In genomic region chr19:46527632-46528528, GRCm38 (mm10) we compare ENCODE assay signal across 8 mouse cellular contexts. TPM values are rescaled to one million over a fixed set of nuclear protein-coding genes. Genes with fewer than 3 reads are reported as not detected.
DNase-seq lines count a peak whose midpoint lies in the region; ATAC-seq and TF ChIP-seq lines count a peak whose summit lies in the region.

No protein-coding gene starts in this region.

- TF ChIP-seq CTCF in lung, adult 2 months (IDR thresholded peaks at IDR 0.05; ENCODE audit: insufficient read depth, low read length): no peak
- no peak for TF ChIP-seq CTCF in olfactory bulb, adult 2 months (IDR thresholded peaks at IDR 0.05; ENCODE audit: insufficient read depth, low read depth, low read length)

- ATAC-seq in lung, embryonic 16.5 days (ENCODE audit: low read depth): no peak
- ATAC-seq in forebrain, embryonic 13.5 days: no peak

- H3K36me3 ChIP-seq in lung, embryonic 16.5 days (ENCODE audit: control insufficient read depth, insufficient read depth, low read length): no peaks in the 10 kb centered on the region
- H3K36me3 ChIP-seq in forebrain, embryonic 13.5 days (ENCODE audit: poor library complexity, severe bottlenecking): no peaks in the 10 kb centered on the region

- peak overlapping the region; percentile 61; the same call in 1 of the 2 replicates for H3K9ac ChIP-seq in lung, embryonic 16.5 days (ENCODE audit: low read length)
- H3K9ac ChIP-seq in forebrain, embryonic 13.5 days: peak overlapping the region; percentile 61

- peak overlapping the region; percentile 63 for H3K4me2 ChIP-seq in lung, embryonic 16.5 days (ENCODE audit: low read depth, low read length)
- H3K4me2 ChIP-seq in forebrain, embryonic 13.5 days: peak overlapping the region; percentile 69

- peak overlapping the region; percentile 32 for H3K4me3 ChIP-seq in lung, embryonic 16.5 days (ENCODE audit: low read length)
- no peak overlapping the region for H3K4me3 ChIP-seq in lung, adult 2 months (replicated peaks; ENCODE audit: extremely low read depth, low read depth, low read length)
- peak overlapping the region; percentile 32 for H3K4me3 ChIP-seq in forebrain, embryonic 13.5 days
- peak overlapping the region; percentile 35 for H3K4me3 ChIP-seq in olfactory bulb, adult 2 months (ENCODE audit: insufficient read depth, low read depth, low read length)

- no peak for DNase-seq in lung, adult 2 months
- DNase-seq in kidney, postnatal 14 days: peak; percentile 13
- no peak for DNase-seq in gastrocnemius, adult 18-20 months (ENCODE audit: low spot score)
- DNase-seq in ovary, postnatal 10 days (ENCODE audit: low spot score): no peak
- DNase-seq in lung, adult 18-20 months: no peak

- no peaks in the 10 kb centered on the region for H3K27me3 ChIP-seq in lung, embryonic 16.5 days (ENCODE audit: control insufficient read depth, insufficient read depth, low read depth, low read length)
- H3K27me3 ChIP-seq in forebrain, embryonic 13.5 days: no peaks in the 10 kb centered on the region

- WGBS in lung, embryonic 16.5 days: 27% methylated on average over 17 of the region's 17 CpGs
- 37% methylated on average over 17 of the region's 17 CpGs for WGBS in lung, adult 2 months
- 8% methylated on average over 17 of the region's 17 CpGs for WGBS in forebrain, embryonic 13.5 days
- WGBS in olfactory bulb, adult 2 months: 19% methylated on average over 17 of the region's 17 CpGs

- H3K27ac ChIP-seq in lung, embryonic 16.5 days (ENCODE audit: low read length): no peak overlapping the region; the same call in 1 of the 2 replicates
- H3K27ac ChIP-seq in forebrain, embryonic 13.5 days: peak overlapping the region; percentile 91
- H3K27ac ChIP-seq in olfactory bulb, adult 2 months (ENCODE audit: insufficient read depth, low read depth, low read length): peak overlapping the region; percentile 95

- no peaks in the 10 kb centered on the region for H3K9me3 ChIP-seq in lung, embryonic 16.5 days (ENCODE audit: control insufficient read depth, low read length)
- no peaks in the 10 kb centered on the region for H3K9me3 ChIP-seq in forebrain, embryonic 13.5 days (replicated peaks)

- H3K4me1 ChIP-seq in lung, embryonic 16.5 days (replicated peaks; ENCODE audit: control insufficient read depth, insufficient read depth, low read length): peaks cover 83% of the 10 kb centered on the region
- H3K4me1 ChIP-seq in lung, adult 2 months (ENCODE audit: control insufficient read depth, insufficient read depth, low read length): peaks cover 46% of the 10 kb centered on the region
- H3K4me1 ChIP-seq in forebrain, embryonic 13.5 days: peaks cover 100% of the 10 kb centered on the region
- H3K4me1 ChIP-seq in olfactory bulb, adult 2 months (ENCODE audit: control insufficient read depth, insufficient read depth, low read length): peaks cover 79% of the 10 kb centered on the region

- no peak for TF ChIP-seq POLR2A in lung, adult 2 months (IDR thresholded peaks at IDR 0.05; ENCODE audit: borderline replicate concordance, extremely low read depth, low read depth, low read length)
- TF ChIP-seq POLR2A in olfactory bulb, adult 2 months (IDR thresholded peaks at IDR 0.05; ENCODE audit: insufficient read depth, low read depth, low read length): no peak

RNA-seq across cellular contexts. Expression of gene Trim8, which starts 26.4 kb away (rescaled TPM):
- polyA plus RNA-seq in lung, embryonic 16.5 days (2015; fragmentation: Nextera tagmentation; extraction: Ambion mirVana): 22.4 and 24.9 TPM in 2 replicates
- 87.2 and 115 TPM in 2 replicates for polyA plus RNA-seq in lung, adult 2 months (2012; rRNA removed)
- 22.5 and 22.6 TPM in 2 replicates for polyA plus RNA-seq in forebrain, embryonic 13.5 days (2015; fragmentation: Nextera tagmentation; extraction: Ambion mirVana)
- polyA plus RNA-seq in olfactory bulb, adult 2 months (2012; ENCODE audit: insufficient read depth, insufficient read length, low replicate concordance, missing spikeins): not detected in 2 replicates
- total RNA-seq in gastrocnemius, adult 18-20 months (2021): 10 to 100 TPM; 17.6 to 22.5 TPM

RNA-seq across cellular contexts. Expression of gene Arl3, which starts 45.1 kb away (rescaled TPM):
- 113 and 118 TPM in 2 replicates for polyA plus RNA-seq in lung, embryonic 16.5 days (2015; fragmentation: Nextera tagmentation; extraction: Ambion mirVana)
- 21.5 and 27.1 TPM in 2 replicates for polyA plus RNA-seq in lung, adult 2 months (2012; rRNA removed)
- 233 and 245 TPM in 2 replicates for polyA plus RNA-seq in forebrain, embryonic 13.5 days (2015; fragmentation: Nextera tagmentation; extraction: Ambion mirVana)
- polyA plus RNA-seq in olfactory bulb, adult 2 months (2012; ENCODE audit: insufficient read depth, insufficient read length, low replicate concordance, missing spikeins): not detected in 2 replicates
- total RNA-seq in gastrocnemius, adult 18-20 months (2021): 10 to 100 TPM; 79.9 to 86.2 TPM

RNA-seq across cellular contexts. Expression of gene Sfxn2, which starts 45.3 kb away (rescaled TPM):
- polyA plus RNA-seq in lung, embryonic 16.5 days (2015; fragmentation: Nextera tagmentation; extraction: Ambion mirVana): 24.6 and 28.4 TPM in 2 replicates
- 3.8 and 6.5 TPM in 2 replicates for polyA plus RNA-seq in lung, adult 2 months (2012; rRNA removed)
- polyA plus RNA-seq in forebrain, embryonic 13.5 days (2015; fragmentation: Nextera tagmentation; extraction: Ambion mirVana): 12.4 and 13.2 TPM in 2 replicates
- not detected in 2 replicates for polyA plus RNA-seq in olfactory bulb, adult 2 months (2012; ENCODE audit: insufficient read depth, insufficient read length, low replicate concordance, missing spikeins)
- total RNA-seq in gastrocnemius, adult 18-20 months (2021): 1 to 10 TPM; 2.2 to 3.8 TPM
